Mouse (Mus musculus) megakaryocyte, embryonic 14.5 days (primary cell): ENCODE results near the gene Vnn3.

Experiments used
- FLI1 ChIP-seq: IDR thresholded peaks from 2 replicates; pipeline ENCODE4 v1.6.1; 2012; ENCODE audit warnings: low read length, inconsistent platforms, mixed read lengths
- GATA1 ChIP-seq: IDR thresholded peaks from 3 replicates; pipeline ENCODE4 v1.6.1; 2012; ENCODE audit warnings: mixed read lengths, low read length, inconsistent platforms, borderline replicate concordance

DNA sequence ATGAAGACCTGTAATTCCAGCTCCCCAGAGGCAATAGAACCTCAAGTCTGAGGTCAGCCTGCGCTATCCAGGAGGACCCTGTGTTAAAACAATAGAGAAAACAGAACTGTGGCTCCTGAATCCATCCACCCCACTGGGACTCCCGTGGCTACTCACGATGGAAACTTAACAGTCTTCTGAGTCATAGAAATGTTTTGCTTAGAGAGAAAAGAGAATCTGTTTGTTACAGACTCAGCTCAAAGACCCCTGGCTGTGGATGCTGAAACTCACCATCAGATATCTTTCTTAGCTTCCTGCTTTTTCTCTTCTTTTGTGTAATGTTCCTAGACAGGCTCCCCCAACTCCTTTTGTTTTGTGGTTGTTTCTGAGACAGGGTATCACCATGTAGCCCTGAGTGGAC is 46.6 kb upstream of the Vnn3 start:
- TF ChIP-seq FLI1 (no peak), GATA1 (no peak)
